Mouse (Mus musculus) heart, postnatal 0 days (tissue): ENCODE measurements at regions not wholly inside any gene's neighbourhood (a gene's known extent, or its start where the extent isn't known, plus 50 kb on each side); places are given as distances from the start of the nearest gene placed in this dataset.

Source experiments
- CTCF ChIP-seq: IDR thresholded peaks from 2 replicates; pipeline ENCODE4 v1.5.1; 2016; ENCODE audit warnings: antibody characterized with exemption, control low read depth, low read depth
- EP300 ChIP-seq: IDR thresholded peaks from 2 replicates; pipeline ENCODE4 v1.6.1; 2016; ENCODE audit warnings: antibody characterized with exemption, low read depth

GRCm38 (mm10) chr1:184482026-184482425 lies 250.4 kb downstream of the Hlx start:
- TF ChIP-seq CTCF (no peak), EP300 (no peak)
